Comparison of ENCODE assay signal across 8 mouse cellular contexts in the genomic region with DNA sequence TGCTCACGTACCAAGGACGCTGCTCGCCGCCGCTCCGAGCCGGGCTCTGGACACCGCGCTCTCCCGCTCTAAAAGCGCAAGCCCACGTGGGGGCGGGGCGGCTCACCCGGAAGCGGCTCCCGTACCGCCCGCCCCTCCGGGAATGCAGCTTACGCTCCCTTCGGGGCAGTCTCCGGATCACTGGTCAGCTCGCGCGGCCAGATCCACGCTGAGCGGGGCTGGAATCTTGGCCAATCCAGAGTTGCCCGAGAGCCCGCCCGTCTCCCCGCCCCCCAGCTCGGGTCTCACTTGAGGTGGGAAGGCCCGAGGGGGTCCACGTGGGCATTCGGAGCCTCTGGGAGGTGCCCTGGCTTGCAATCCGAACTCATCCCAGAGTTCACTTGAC. TPM values are rescaled to one million over a fixed set of nuclear protein-coding genes. Genes with fewer than 3 reads are reported as not detected.
DNase-seq lines count a peak whose midpoint lies in the region; ATAC-seq and TF ChIP-seq lines count a peak whose summit lies in the region.

A gene (minus strand): TSS at position 70 of the 385 bp plus-strand sequence.

- no peaks in the 10 kb centered on the region for H3K9me3 ChIP-seq in hindbrain, embryonic 16.5 days (ENCODE audit: control insufficient read depth, low read length)
- H3K9me3 ChIP-seq in megakaryocyte, embryonic 14.5 days, result no peaks in the 10 kb centered on the region

- peak within 1 kb of the TSS; percentile 66 for H3K4me2 ChIP-seq in hindbrain, embryonic 16.5 days (ENCODE audit: low read length)

- peak within 1 kb of the TSS; percentile 86 for H3K9ac ChIP-seq in hindbrain, embryonic 16.5 days (ENCODE audit: low read depth, low read length)

- WGBS in hindbrain, embryonic 16.5 days, result 0% methylated on average over 34 of the region's 37 CpGs

- peak within 1 kb of the TSS; percentile 85 for H3K4me3 ChIP-seq in gastrocnemius, adult 2 months
- peak within 1 kb of the TSS; percentile 87 for H3K4me3 ChIP-seq in hindbrain, embryonic 16.5 days (ENCODE audit: low read length)
- peak within 1 kb of the TSS; percentile 91 for H3K4me3 ChIP-seq in megakaryocyte, embryonic 14.5 days (replicated peaks)

- H3K27me3 ChIP-seq in hindbrain, embryonic 16.5 days (replicated peaks; ENCODE audit: control insufficient read depth, insufficient read depth, low read length), result no peaks in the 10 kb centered on the region
- no peaks in the 10 kb centered on the region for H3K27me3 ChIP-seq in megakaryocyte, embryonic 14.5 days (replicated peaks)

- peaks cover 21% of the 10 kb centered on the region for H3K4me1 ChIP-seq in hindbrain, embryonic 16.5 days (ENCODE audit: control insufficient read depth, insufficient read depth, low read depth, low read length)
- peaks cover 83% of the 10 kb centered on the region for H3K4me1 ChIP-seq in megakaryocyte, embryonic 14.5 days

- peak within 1 kb of the TSS; percentile 95 for H3K27ac ChIP-seq in gastrocnemius, adult 2 months
- H3K27ac ChIP-seq in hindbrain, embryonic 16.5 days (ENCODE audit: low read depth, low read length), result peak within 1 kb of the TSS; percentile 77

- intact Hi-C loops in gastrocnemius, adult 2 months (cut with DNase I), result loop anchor here (5.0 kb wide), 1 partner anchor 113 kb away; a partner anchor contains a TSS

- ATAC-seq in common myeloid progenitor, adult 5-6 weeks (replicated peaks; ENCODE audit: low read depth, poor library complexity, severe bottlenecking), result peak; percentile 48
- peak; percentile 92 for ATAC-seq in hindbrain, embryonic 16.5 days

- H3K36me3 ChIP-seq in hindbrain, embryonic 16.5 days (ENCODE audit: control insufficient read depth, insufficient read depth, low read length), result no peaks in the 10 kb centered on the region
- peaks cover 15% of the 10 kb centered on the region for H3K36me3 ChIP-seq in megakaryocyte, embryonic 14.5 days (replicated peaks; ENCODE audit: low read length)

- no peak for TF ChIP-seq CTCF in gastrocnemius, adult 2 months (IDR thresholded peaks at IDR 0.05)

- DNase-seq in adipocyte (ENCODE audit: low spot score), result peak; percentile 98
- DNase-seq in gastrocnemius, adult 2 months, result peak; percentile 93
- DNase-seq in left cerebral cortex, adult 8-10 months (ENCODE audit: low spot score in 2 of 2), result peak; percentile 74 to 78
- DNase-seq in right cerebral cortex, adult 2 months (ENCODE audit: low spot score in 2 of 2), result peak; percentile 79 to 84
- peak; percentile 57 for DNase-seq in urinary bladder, postnatal 10 days (ENCODE audit: low spot score)

RNA-seq across cellular contexts. Expression of the gene that starts here (rescaled TPM):
- total RNA-seq in common myeloid progenitor, adult 5-6 weeks (2017), result 38.6 and 54.8 TPM in 2 replicates
- 10 to 100 TPM; 21.7 to 32.8 TPM for total RNA-seq in gastrocnemius, adult 2 months (2021)
- polyA plus RNA-seq in hindbrain, embryonic 16.5 days (2015; fragmentation: Nextera tagmentation; extraction: Ambion mirVana), result 72.2 and 75.6 TPM in 2 replicates
- 10 to 100 TPM; 35.5 to 39.6 (median 36.9) TPM for total RNA-seq in left cerebral cortex, adult 8-10 months (2022)
- 28.3 and 75.7 TPM in 2 replicates for polyA plus RNA-seq in megakaryocyte, embryonic 14.5 days (2012; ENCODE audit: insufficient read depth, low replicate concordance)

Comparison
In these comparisons a context has a peak if more than half of its experiments do, and no peak if none do; other contexts are left out.
1. Peak in every context shown above with its lines: DNase-seq, ATAC-seq, H3K4me3 ChIP-seq and H3K27ac ChIP-seq.